Mouse (Mus musculus) hindbrain, postnatal 0 days (tissue): ENCODE measurements around the gene Anapc15-ps. TPM values are rescaled to one million over a fixed set of nuclear protein-coding genes. Genes with fewer than 3 reads are reported as not detected.

Experiments
- ATAC-seq: fragments of 200-750 bp; cut with Nextera tagmentation; 2 replicates; pipeline ENCODE4 v1.8.0; 2017; ENCODE audit warnings: mild to moderate bottlenecking, moderate TSS enrichment, moderate library complexity
- DNase-seq: peaks from one replicate; pipeline ENCODE4 v3.0.0-alpha.2; 2015; ENCODE audit warnings: low spot score
- H3K27ac ChIP-seq: fragments of 300-500 bp; sonication (generic); 2 replicates; pipeline ENCODE4 v1.5.1; 2014; ENCODE audit warnings: mild to moderate bottlenecking
- H3K27me3 ChIP-seq: fragments of 300-500 bp; sonication (generic); 2 replicates; pipeline ENCODE4 v1.6.1; 2014; ENCODE audit warnings: low read length, mixed read lengths; ENCODE audit not compliant: insufficient read depth
- H3K36me3 ChIP-seq: fragments of 300-500 bp; sonication (generic); 2 replicates; pipeline ENCODE4 v1.6.1; 2014; ENCODE audit warnings: low read length, mixed read lengths; ENCODE audit not compliant: insufficient read depth
- H3K4me1 ChIP-seq: fragments of 300-500 bp; sonication (generic); 2 replicates; pipeline ENCODE4 v1.6.1; 2014; ENCODE audit warnings: antibody characterized with exemption, low read length, mixed read lengths; ENCODE audit not compliant: insufficient read depth
- H3K4me2 ChIP-seq: fragments of 300-500 bp; sonication (generic); 2 replicates; pipeline ENCODE4 v1.6.1; 2014; ENCODE audit warnings: low read depth, mild to moderate bottlenecking, low read length, moderate library complexity, mixed read lengths
- H3K4me3 ChIP-seq: fragments of 300-500 bp; sonication (generic); 2 replicates; pipeline ENCODE4 v1.5.1; 2014; ENCODE audit warnings: low read length
- H3K9ac ChIP-seq: fragments of 300-500 bp; sonication (generic); replicated peaks from 2 replicates; pipeline ENCODE4 v1.6.1; 2014; ENCODE audit warnings: mild to moderate bottlenecking, low read length, moderate library complexity, mixed read lengths
- H3K9me3 ChIP-seq: fragments of 300-500 bp; sonication (generic); 2 replicates; pipeline ENCODE4 v1.6.1; 2016; ENCODE audit warnings: low read length, mixed read lengths
- CTCF ChIP-seq: IDR thresholded peaks from 2 replicates; pipeline ENCODE4 v1.5.1; 2016; ENCODE audit warnings: antibody characterized with exemption, control low read depth, low read depth
- WGBS: fragments of 180-500 bp; shearing (Covaris S2); extraction: QIAGEN DNeasy Blood & Tissue Kit; methylation state at CpG from one replicate; pipeline ENCODE4 v1.1.7; 2014; 5-methylcytosine and 5-hydroxymethylcytosine counted together
- polyA plus RNA-seq: library from polyadenylated mRNA; unstranded; fragments of >200 nt; fragmentation: Nextera tagmentation; extraction: Ambion mirVana; gene quantifications from 2 replicates; pipeline ENCODE4 v1.2.1, GENCODE M21; 2015
- total RNA-seq: library from RNA; depleted of rRNA; stranded (reverse); fragments of >200 nt; gene quantifications from 2 replicates; pipeline ENCODE4 v1.2.3, GENCODE M21; 2014

The Anapc15-ps gene
- total and polyA plus RNA-seq, 2 experiments from 2014 or later = not detected

DNA sequence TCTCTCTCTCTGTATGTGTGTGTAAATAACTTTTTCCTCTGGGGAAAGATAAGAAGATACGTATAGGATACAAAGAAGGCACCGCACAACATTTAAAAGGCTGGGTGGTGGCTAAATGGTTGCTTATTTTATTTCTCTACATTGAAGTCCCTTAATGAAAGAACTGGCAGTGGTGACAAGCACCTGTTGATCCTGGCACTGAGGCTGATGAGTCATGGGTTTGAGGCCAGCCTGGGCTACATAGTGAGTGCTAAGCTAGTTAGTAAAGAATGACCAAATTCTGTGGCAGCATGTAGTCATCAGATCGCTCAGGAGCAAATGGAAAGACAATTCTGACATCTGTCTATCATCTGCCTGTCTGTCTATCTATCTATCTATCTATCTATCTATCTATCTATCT, 10.5 kb upstream of the Anapc15-ps start:
- ATAC-seq = no peak
- no peak overlapping the region for H3K9ac ChIP-seq
- 94% methylated on average over 3 of the region's 3 CpGs for WGBS
- no peak for TF ChIP-seq CTCF
- no peak for DNase-seq
- H3K27ac ChIP-seq = no peak overlapping the region
- no peaks in the 10 kb centered on the region for H3K9me3 ChIP-seq
- H3K27me3 ChIP-seq = no peaks in the 10 kb centered on the region
- H3K4me2 ChIP-seq = no peak overlapping the region
- no peaks in the 10 kb centered on the region for H3K36me3 ChIP-seq
- H3K4me3 ChIP-seq = no peak overlapping the region
- peaks cover 10% of the 10 kb centered on the region for H3K4me1 ChIP-seq

DNA sequence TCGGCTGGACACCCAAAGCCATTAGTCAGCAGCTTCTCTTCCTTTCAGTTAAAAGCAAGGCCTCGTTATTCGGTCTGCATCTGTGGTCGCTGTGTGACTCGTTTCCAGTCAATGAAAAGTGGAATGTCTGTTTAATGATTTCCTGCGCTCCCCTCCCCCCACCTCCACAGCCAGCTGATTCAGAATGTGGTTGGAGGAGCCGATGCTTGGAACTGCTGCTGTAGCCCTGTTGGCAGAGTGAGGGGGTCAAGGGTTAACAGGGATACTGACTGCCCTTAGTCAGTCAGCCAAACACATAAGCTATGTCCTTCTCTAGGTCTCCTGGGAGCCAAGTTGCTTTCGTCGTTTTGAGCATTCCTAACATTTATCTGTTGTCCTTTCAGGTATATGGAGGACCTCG, 9.7 kb upstream of the Anapc15-ps start:
- peaks cover 10% of the 10 kb centered on the region for H3K4me1 ChIP-seq
- H3K27me3 ChIP-seq = no peaks in the 10 kb centered on the region
- WGBS = 73% methylated on average over 10 of the region's 10 CpGs
- no peak overlapping the region for H3K4me3 ChIP-seq
- H3K27ac ChIP-seq = no peak overlapping the region
- TF ChIP-seq CTCF = no peak
- DNase-seq = no peak
- no peak for ATAC-seq
- no peak overlapping the region for H3K4me2 ChIP-seq
- no peaks in the 10 kb centered on the region for H3K9me3 ChIP-seq
- no peaks in the 10 kb centered on the region for H3K36me3 ChIP-seq
- H3K9ac ChIP-seq = no peak overlapping the region

DNA sequence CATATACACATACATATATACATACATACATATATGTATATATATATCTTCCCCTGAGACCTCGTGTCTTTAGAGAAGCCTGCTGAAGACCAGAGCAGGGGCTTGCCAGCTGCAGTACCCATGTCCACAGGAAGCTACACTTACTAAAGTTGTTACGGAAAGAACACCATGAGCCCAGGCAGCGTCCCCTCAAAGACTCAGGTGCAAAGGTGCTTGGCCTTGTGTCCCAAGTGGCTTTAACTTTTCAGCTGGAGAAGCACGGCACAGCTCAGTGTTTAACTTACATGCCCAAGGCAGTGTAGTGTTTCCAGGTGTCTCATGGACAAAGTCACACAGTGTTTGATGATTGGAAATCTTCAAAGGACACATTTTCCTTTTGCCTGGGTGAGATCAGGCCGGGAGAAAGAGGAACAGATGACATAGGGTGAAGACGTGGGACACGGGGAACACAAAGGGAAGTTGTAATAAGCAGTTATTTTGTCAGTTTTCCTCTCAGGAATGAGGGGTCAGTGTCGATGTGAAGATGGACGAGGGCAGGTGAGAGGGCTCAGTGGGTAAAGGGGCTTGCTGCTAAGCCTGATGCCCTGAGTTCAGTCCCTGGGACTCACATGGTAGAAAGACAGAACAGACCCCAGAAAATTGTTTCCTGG, 9.0 kb upstream of the Anapc15-ps start:
- 87% methylated on average over 9 of the region's 9 CpGs for WGBS
- no peak for TF ChIP-seq CTCF
- H3K36me3 ChIP-seq = no peaks in the 10 kb centered on the region
- no peak overlapping the region for H3K27ac ChIP-seq
- no peak overlapping the region for H3K9ac ChIP-seq
- no peak overlapping the region for H3K4me2 ChIP-seq
- H3K4me1 ChIP-seq = peaks cover 10% of the 10 kb centered on the region
- ATAC-seq (no peak), DNase-seq (no peak)
- no peak overlapping the region for H3K4me3 ChIP-seq
- no peaks in the 10 kb centered on the region for H3K27me3 ChIP-seq
- H3K9me3 ChIP-seq = no peaks in the 10 kb centered on the region

DNA sequence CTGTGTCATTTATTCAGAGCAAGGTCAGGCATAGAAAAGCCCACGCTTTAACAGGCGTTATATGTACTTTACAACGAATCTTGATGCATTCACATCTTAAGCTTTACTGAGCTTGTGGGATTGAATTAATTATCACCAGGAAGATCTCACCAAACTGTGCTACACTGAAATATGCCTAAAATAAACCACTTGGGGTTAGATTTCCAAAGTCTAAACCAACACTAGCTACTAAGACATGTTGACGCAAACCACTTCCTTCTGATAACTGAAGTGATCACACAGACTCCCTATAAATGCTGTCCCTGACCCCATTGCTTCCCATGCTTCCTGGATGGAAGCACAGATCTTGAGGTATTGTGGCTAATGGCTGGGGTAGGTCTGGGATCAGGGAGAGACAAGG, 8.2 kb upstream of the Anapc15-ps start:
- no peak overlapping the region for H3K4me3 ChIP-seq

DNA sequence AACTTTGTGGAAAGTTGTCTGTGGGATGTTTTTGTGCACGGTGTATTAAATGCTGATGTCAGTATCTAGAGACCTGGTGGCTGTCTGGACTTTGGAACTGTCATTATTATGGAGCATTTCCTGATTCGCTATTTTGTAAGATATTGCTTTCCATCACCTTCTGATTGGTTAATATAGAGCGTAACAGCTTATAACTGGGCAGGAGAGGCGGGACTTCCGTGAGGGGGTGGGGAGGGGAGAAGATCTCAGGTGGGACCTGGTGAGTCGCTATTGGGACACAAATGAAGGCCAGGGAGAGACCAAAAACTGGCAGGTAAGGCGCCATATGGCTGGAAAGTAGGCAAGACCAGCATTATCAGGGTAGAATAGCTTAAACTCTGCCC, 7.8 kb upstream of the Anapc15-ps start:
- WGBS = 52% methylated on average over 7 of the region's 7 CpGs
- DNase-seq (peak; percentile 28), ATAC-seq (peak; percentile 36)
- H3K27ac ChIP-seq = no peak overlapping the region
- H3K36me3 ChIP-seq = no peaks in the 10 kb centered on the region
- no peaks in the 10 kb centered on the region for H3K9me3 ChIP-seq
- no peaks in the 10 kb centered on the region for H3K27me3 ChIP-seq
- no peak overlapping the region for H3K9ac ChIP-seq
- peak overlapping the region; percentile 50 for H3K4me2 ChIP-seq
- H3K4me3 ChIP-seq = peak overlapping the region; percentile 18
- H3K4me1 ChIP-seq = peaks cover 10% of the 10 kb centered on the region
- no peak for TF ChIP-seq CTCF

More for the DNA sequence above, 8.2 kb upstream of the Anapc15-ps start:
- DNase-seq (no peak), ATAC-seq (no peak)
- Histone ChIP-seq H3K4me1 (peaks cover 10% of the 10 kb centered on the region), H3K4me2 (no peak overlapping the region; the same call in 1 of the 2 replicates), H3K9me3 (no peaks in the 10 kb centered on the region), H3K36me3 (no peaks in the 10 kb centered on the region), H3K27ac (no peak overlapping the region), H3K27me3 (no peaks in the 10 kb centered on the region), H3K9ac (no peak overlapping the region)
- TF ChIP-seq CTCF = no peak
- WGBS = 87% methylated on average over 4 of the region's 4 CpGs

DNA sequence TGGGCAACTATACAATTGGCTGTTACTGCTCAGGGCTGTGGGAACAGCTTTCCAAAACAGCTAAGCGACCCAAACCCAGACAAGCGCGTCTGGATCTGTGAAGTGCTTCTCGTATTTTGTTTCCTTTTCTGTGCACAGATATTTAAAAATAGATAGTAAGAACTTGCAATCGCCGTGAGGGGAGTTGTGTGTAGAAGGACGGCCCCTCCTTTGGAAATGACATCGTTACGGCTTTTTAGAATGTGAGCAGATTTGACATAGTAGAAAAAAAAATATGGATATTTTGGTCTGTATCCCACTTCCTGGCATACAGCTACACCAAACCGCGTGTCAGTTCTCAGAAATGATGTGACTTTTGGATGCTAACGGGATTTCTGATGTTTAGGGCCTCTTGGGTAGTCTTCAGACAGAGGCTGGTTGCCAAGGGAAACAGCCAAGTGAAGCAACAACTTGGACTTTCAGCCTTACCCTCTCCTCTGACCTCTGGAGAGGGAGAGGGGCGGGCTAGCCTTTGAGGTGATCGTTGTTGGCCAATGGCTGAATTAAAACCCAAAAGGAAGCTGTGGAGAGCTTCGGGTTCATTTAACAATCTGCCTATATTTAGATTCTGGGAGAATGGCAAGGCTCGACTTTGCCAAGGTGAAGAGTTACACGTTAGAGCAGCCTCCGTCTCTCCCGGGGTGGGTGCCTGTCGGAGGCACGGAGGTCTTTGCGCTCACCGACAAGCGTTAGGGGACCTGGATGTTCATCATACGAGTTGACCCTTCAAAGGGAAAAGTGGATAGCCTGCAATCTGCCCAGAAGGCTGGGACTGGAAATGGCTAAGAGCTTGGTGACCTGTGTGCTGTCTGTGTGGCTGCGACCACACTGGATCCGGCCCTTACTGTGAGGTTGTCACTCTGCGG, 7.2 kb upstream of the Anapc15-ps start:
- 0 out of 2 replicates have a peak, but pooled peaks have one; percentile 13 for ATAC-seq
- Histone ChIP-seq H3K9me3 (no peaks in the 10 kb centered on the region), H3K4me2 (peak overlapping the region; percentile 50), H3K9ac (no peak overlapping the region), H3K27ac (no peak overlapping the region), H3K36me3 (no peaks in the 10 kb centered on the region), H3K27me3 (no peaks in the 10 kb centered on the region), H3K4me1 (peaks cover 10% of the 10 kb centered on the region), H3K4me3 (peak overlapping the region; percentile 18)
- peak; percentile 55 for DNase-seq
- 30% methylated on average over 28 of the region's 28 CpGs for WGBS
- no peak for TF ChIP-seq CTCF
